Mouse (Mus musculus): ENCODE results near the gene Pigyl.

- TF ChIP-seq CTCF (IDR thresholded peaks at IDR 0.05; ENCODE audit: borderline replicate concordance, insufficient read depth, low read length) (peak; percentile 47; the same call in 1 of the 2 replicates), POLR2A (IDR thresholded peaks at IDR 0.05; ENCODE audit: low read depth, low read length) (no peak)
These were observed 1.0 kb upstream of the Pigyl start for GRCm38 (mm10) chr9:22155614-22156013.
